Mouse (Mus musculus) kidney, embryonic 15.5 days (tissue): ENCODE data around the gene Zbtb45. TPM values are rescaled to one million over a fixed set of nuclear protein-coding genes. Genes with fewer than 3 reads are reported as not detected.

Source experiments
- ATAC-seq: fragments of 200-750 bp; cut with Nextera tagmentation; replicated peaks from 2 replicates; pipeline ENCODE4 v1.8.0; 2017; ENCODE audit warnings: moderate TSS enrichment; ENCODE audit not compliant: low FRiP score
- H3K27ac ChIP-seq: fragments of 300-500 bp; sonication (generic); 2 replicates; pipeline ENCODE4 v1.5.1; 2015; ENCODE audit warnings: mild to moderate bottlenecking, inconsistent platforms
- H3K27me3 ChIP-seq: fragments of 300-500 bp; sonication (generic); 2 replicates; pipeline ENCODE4 v1.6.1; 2015; ENCODE audit warnings: inconsistent platforms
- H3K36me3 ChIP-seq: fragments of 300-500 bp; sonication (generic); 2 replicates; pipeline ENCODE4 v1.6.1; 2015; ENCODE audit warnings: inconsistent platforms
- H3K4me1 ChIP-seq: fragments of 300-500 bp; sonication (generic); 2 replicates; pipeline ENCODE4 v1.6.1; 2015; ENCODE audit warnings: inconsistent platforms
- H3K4me2 ChIP-seq: fragments of 300-500 bp; sonication (generic); 2 replicates; pipeline ENCODE4 v1.6.1; 2015; ENCODE audit warnings: moderate library complexity, mild to moderate bottlenecking, inconsistent platforms
- H3K4me3 ChIP-seq: fragments of 300-500 bp; sonication (generic); replicated peaks from 2 replicates; pipeline ENCODE4 v1.5.1; 2015; ENCODE audit warnings: mild to moderate bottlenecking, inconsistent platforms
- H3K9ac ChIP-seq: fragments of 300-500 bp; sonication (generic); 2 replicates; pipeline ENCODE4 v1.6.1; 2015; ENCODE audit warnings: mild to moderate bottlenecking, inconsistent platforms
- H3K9me3 ChIP-seq: fragments of 300-500 bp; sonication (generic); replicated peaks from 2 replicates; pipeline ENCODE4 v1.6.1; 2016; ENCODE audit warnings: inconsistent platforms
- WGBS: fragments of 180-500 bp; shearing (Covaris S2); methylation state at CpG from one replicate; pipeline ENCODE4 v1.1.7; 2015; ENCODE audit warnings: mixed read lengths; 5-methylcytosine and 5-hydroxymethylcytosine counted together
- polyA plus RNA-seq: library from polyadenylated mRNA; unstranded; fragments of >200 nt; fragmentation: Nextera tagmentation; extraction: Ambion mirVana; gene quantifications from 2 replicates; pipeline ENCODE4 v1.2.1, GENCODE M21; 2015

Gene Zbtb45
- polyA plus RNA-seq, 1 experiment from 2014 or later: 24.8 TPM

DNA sequence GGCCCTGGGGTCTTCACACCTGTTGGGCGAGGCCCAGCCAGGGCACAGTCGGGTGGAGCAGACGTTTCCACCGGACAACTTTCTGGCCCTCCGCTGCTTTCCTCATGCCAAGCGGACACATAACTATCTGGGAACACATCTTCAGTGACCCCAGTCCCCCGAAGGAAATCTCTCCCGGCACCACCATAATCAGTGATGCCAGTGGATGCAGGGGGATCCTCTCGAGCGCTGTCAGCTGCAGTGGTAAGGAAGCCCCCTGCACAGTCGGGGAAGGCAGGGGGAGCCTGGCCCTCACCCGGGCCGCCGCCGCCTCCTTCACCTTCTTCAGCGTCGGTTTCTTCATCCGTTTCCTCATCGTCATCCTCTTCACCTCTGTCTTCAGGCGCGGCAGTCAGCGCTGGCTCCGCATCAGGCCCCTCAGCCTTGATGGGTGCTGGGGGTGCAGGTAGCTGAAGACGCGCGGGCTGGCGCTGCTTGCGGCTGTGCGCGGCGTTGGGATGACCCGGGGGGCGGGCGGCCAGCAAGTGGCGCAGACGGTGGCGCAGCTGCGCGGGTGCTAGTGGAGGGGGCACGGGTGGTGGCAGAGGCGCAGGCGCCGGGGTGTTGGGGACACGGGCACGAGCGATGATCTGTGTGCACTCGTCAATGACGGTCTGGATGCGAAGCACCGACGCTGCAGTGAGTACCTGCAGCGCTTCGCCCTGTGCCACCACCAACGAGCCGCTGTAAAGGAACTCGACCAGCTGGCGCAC, 2.3 kb downstream of the Zbtb45 start:
- Histone ChIP-seq H3K9ac (peak overlapping the region; percentile 25; the same call in 1 of the 2 replicates), H3K4me2 (peak overlapping the region; percentile 79), H3K27ac (no peak overlapping the region), H3K4me1 (peaks cover 32% of the 10 kb centered on the region), H3K27me3 (no peaks in the 10 kb centered on the region), H3K9me3 (no peaks in the 10 kb centered on the region), H3K4me3 (peak overlapping the region; percentile 25), H3K36me3 (peaks cover 41% of the 10 kb centered on the region)
- 38% methylated on average over 57 of the region's 57 CpGs for WGBS
- no peak for ATAC-seq

GRCm38 (mm10) chr7:13006531-13006930, 3.3 kb downstream of the Zbtb45 start:
- 84% methylated on average over 10 of the region's 10 CpGs for WGBS
- no peaks in the 10 kb centered on the region for H3K27me3 ChIP-seq
- no peak overlapping the region for H3K27ac ChIP-seq
- no peak overlapping the region for H3K9ac ChIP-seq
- no peak overlapping the region for H3K4me3 ChIP-seq
- no peak overlapping the region for H3K4me2 ChIP-seq
- no peak for ATAC-seq
- peaks cover 41% of the 10 kb centered on the region for H3K36me3 ChIP-seq
- H3K9me3 ChIP-seq: no peaks in the 10 kb centered on the region
- H3K4me1 ChIP-seq: peaks cover 32% of the 10 kb centered on the region

DNA sequence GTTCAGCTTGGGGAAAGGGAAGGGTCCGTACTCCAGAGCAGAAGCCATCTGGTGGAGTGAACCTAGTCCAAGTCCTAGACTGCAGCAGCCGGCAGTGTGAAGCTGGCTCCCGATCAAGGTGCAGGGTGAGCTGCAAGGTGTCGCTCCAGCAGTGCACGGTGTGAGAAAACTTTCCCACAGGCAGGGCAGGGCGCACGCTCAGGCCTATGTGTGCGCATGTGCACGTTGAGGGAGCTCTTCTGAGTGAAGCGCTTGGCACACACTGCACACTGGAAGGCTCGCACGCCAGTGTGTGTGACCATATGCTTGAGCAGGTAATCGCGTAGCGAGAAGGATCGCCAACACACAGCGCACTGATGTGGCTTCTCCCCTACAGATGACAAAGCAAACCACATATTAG, 3.8 kb downstream of the Zbtb45 start:
- H3K27me3 ChIP-seq: no peaks in the 10 kb centered on the region
- H3K4me1 ChIP-seq: peaks cover 32% of the 10 kb centered on the region
- ATAC-seq: no peak
- H3K4me2 ChIP-seq: no peak overlapping the region
- no peak overlapping the region for H3K4me3 ChIP-seq
- H3K9me3 ChIP-seq: no peaks in the 10 kb centered on the region
- no peak overlapping the region for H3K9ac ChIP-seq
- WGBS: 92% methylated on average over 17 of the region's 17 CpGs
- H3K36me3 ChIP-seq: peaks cover 41% of the 10 kb centered on the region
- no peak overlapping the region for H3K27ac ChIP-seq

GRCm38 (mm10) chr7:13003380-13003779, 6.5 kb downstream of the Zbtb45 start:
- no peak overlapping the region for H3K27ac ChIP-seq
- 70% methylated on average over 5 of the region's 5 CpGs for WGBS
- no peak for ATAC-seq

GRCm38 (mm10) chr7:13001584-13001983, 8.2 kb downstream of the Zbtb45 start:
- H3K27ac ChIP-seq: no peak overlapping the region
- H3K4me3 ChIP-seq: no peak overlapping the region
- no peak for ATAC-seq
- no peaks in the 10 kb centered on the region for H3K27me3 ChIP-seq
- WGBS: 74% methylated on average over 1 of the region's 1 CpGs
- no peak overlapping the region for H3K9ac ChIP-seq
- no peaks in the 10 kb centered on the region for H3K9me3 ChIP-seq
- no peaks in the 10 kb centered on the region; the same call in 1 of the 2 replicates for H3K4me1 ChIP-seq
- H3K36me3 ChIP-seq: peaks cover 27% of the 10 kb centered on the region
- no peak overlapping the region for H3K4me2 ChIP-seq

More at GRCm38 (mm10) chr7:13003380-13003779, 6.5 kb downstream of the Zbtb45 start:
- Histone ChIP-seq H3K4me2 (no peak overlapping the region), H3K4me1 (peaks cover 16% of the 10 kb centered on the region), H3K36me3 (peaks cover 41% of the 10 kb centered on the region), H3K9me3 (no peaks in the 10 kb centered on the region), H3K9ac (no peak overlapping the region), H3K4me3 (no peak overlapping the region), H3K27me3 (no peaks in the 10 kb centered on the region)

GRCm38 (mm10) chr7:12998851-12999250, 11.0 kb downstream of the Zbtb45 start, which contains the start of gene Trim28:
TSS of gene Trim28 (plus strand) at chr7:12999114.
- Histone ChIP-seq H3K27me3 (no peaks in the 10 kb centered on the region), H3K27ac (no peak within 1 kb of the TSS), H3K4me3 (no peak within 1 kb of the TSS), H3K4me1 (no peaks in the 10 kb centered on the region), H3K4me2 (no peak within 1 kb of the TSS), H3K36me3 (peaks cover 1% of the 10 kb centered on the region; the same call in 1 of the 2 replicates), H3K9me3 (no peaks in the 10 kb centered on the region), H3K9ac (no peak within 1 kb of the TSS)
- ATAC-seq: no peak
- WGBS: 86% methylated on average over 3 of the region's 3 CpGs

DNA sequence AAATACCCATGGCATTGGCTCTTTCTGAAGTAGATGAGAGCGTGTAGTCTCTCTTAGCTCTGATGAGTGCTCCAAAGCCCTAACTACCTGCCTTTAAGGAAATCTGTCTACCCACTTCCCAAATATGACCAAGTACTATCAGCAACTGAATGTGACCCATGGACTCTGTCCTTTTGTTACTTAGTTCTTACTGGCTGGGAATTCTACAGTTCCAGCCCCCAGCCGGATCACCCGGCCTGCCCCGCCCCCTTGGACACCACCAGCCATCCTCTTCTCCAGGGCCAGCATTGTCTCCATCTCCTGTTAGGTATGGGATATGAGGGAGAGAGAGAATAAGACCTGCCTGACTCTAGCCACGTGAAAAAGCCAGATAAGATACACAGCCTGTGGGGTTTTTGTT, 11.8 kb downstream of the Zbtb45 start, which contains the start of gene Slc27a5:
Gene Slc27a5 (minus strand): TSS at position 140 of the 400 bp plus-strand sequence.
- H3K9ac ChIP-seq: no peak within 1 kb of the TSS
- no peak within 1 kb of the TSS for H3K27ac ChIP-seq
- H3K4me2 ChIP-seq: no peak within 1 kb of the TSS
- no peaks in the 10 kb centered on the region for H3K4me1 ChIP-seq
- no peaks in the 10 kb centered on the region for H3K9me3 ChIP-seq
- no peaks in the 10 kb centered on the region for H3K36me3 ChIP-seq
- no peak for ATAC-seq
- WGBS: 81% methylated on average over 5 of the region's 5 CpGs
- H3K4me3 ChIP-seq: no peak within 1 kb of the TSS
- H3K27me3 ChIP-seq: no peaks in the 10 kb centered on the region

DNA sequence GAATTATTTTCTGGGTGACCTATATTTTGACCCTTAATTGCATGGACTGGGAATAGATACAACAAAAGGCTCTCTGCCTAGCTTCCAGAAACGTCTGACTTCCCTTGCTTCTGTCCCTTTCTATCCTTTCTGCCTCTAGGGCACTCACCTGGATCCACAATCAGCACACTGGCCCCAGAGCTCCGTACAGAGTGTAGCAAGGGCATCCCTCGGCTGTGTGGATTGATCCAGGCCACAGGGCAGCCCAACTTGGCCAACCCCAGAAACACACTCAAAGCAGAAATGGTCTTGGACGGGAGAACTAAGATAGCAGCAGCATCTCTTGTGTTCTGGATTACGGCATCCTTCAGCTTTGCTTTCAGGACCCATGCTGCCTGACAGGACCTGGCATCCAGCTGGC, 12.6 kb downstream of the Zbtb45 start:
- ATAC-seq: no peak
- no peak overlapping the region for H3K27ac ChIP-seq
- WGBS: 69% methylated on average over 5 of the region's 5 CpGs
- no peak overlapping the region for H3K9ac ChIP-seq
- H3K27me3 ChIP-seq: no peaks in the 10 kb centered on the region
- H3K36me3 ChIP-seq: no peaks in the 10 kb centered on the region
- H3K4me3 ChIP-seq: no peak overlapping the region
- H3K4me2 ChIP-seq: no peak overlapping the region
- no peaks in the 10 kb centered on the region for H3K4me1 ChIP-seq
- H3K9me3 ChIP-seq: no peaks in the 10 kb centered on the region

DNA sequence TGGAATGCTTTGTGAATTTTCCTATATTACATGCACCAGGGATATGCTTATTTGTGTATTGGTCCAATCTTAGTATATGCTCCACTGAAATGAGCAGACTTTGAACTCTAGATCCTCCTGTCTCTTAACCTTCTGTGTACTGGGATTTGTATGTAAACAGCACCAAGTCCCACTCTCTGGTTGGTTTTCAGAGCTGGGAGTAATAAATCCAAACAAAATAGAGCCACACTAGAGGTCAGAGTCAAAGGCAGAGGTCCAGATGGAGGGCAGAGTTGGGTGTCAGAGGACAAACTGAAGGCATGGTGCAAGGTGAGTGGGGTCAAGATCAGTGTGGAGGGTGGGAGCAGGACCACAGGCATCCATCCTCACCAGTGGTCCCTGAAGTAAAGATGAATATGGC, 14.0 kb downstream of the Zbtb45 start:
- H3K4me1 ChIP-seq: no peaks in the 10 kb centered on the region
- no peak for ATAC-seq
- H3K4me2 ChIP-seq: no peak overlapping the region
- no peak overlapping the region for H3K4me3 ChIP-seq
- H3K27ac ChIP-seq: no peak overlapping the region
- H3K9me3 ChIP-seq: no peaks in the 10 kb centered on the region
- H3K27me3 ChIP-seq: no peaks in the 10 kb centered on the region
- no peak overlapping the region for H3K9ac ChIP-seq
- H3K36me3 ChIP-seq: no peaks in the 10 kb centered on the region

DNA sequence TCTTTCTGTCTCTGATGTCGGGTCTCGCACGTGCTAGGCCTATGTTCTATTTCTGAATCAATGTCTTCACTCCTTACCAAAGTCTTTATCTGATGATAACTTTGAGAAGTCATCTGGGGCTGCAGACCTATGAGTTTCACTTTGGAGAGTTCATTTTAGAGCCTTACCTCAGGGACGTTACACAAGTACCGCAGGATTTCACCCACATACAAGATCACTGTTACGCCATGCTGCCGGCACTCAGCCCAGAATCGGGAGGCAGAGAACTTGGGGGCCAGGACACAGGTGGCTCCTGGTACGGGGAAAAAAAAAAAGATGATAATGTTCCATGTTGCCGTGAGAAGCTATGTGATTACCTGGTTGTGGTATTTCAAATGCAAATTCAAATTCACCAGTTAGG, 16.7 kb downstream of the Zbtb45 start:
- Histone ChIP-seq H3K27me3 (no peaks in the 10 kb centered on the region), H3K27ac (no peak overlapping the region), H3K4me1 (no peaks in the 10 kb centered on the region), H3K9me3 (no peaks in the 10 kb centered on the region), H3K4me2 (no peak overlapping the region), H3K36me3 (no peaks in the 10 kb centered on the region), H3K4me3 (no peak overlapping the region), H3K9ac (no peak overlapping the region)
- WGBS: 88% methylated on average over 10 of the region's 10 CpGs
- ATAC-seq: no peak

DNA sequence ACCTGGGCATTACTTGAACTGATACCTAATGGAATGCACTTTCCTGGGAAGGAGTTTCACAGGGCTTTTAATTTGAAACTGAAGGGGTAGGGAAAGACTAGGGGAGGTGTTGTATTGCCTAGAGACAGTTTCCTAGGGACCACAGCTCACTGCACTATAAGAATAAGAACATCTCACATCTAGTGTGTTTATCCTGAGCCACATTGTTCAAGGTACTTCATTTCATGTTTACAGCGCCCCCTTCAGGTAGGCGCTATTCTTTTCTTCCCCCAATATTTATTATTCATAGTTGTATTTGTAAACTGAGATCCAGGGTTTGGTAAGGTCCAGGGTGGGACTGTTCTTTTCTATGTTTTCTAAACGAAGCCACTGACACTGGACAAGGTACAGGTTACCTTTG, 17.6 kb downstream of the Zbtb45 start:
- 7% methylated on average over 3 of the region's 3 CpGs for WGBS
- no peaks in the 10 kb centered on the region for H3K4me1 ChIP-seq
- no peaks in the 10 kb centered on the region for H3K27me3 ChIP-seq
- H3K27ac ChIP-seq: no peak overlapping the region
- H3K4me3 ChIP-seq: no peak overlapping the region
- H3K9me3 ChIP-seq: no peaks in the 10 kb centered on the region
- H3K36me3 ChIP-seq: no peaks in the 10 kb centered on the region
- no peak overlapping the region for H3K4me2 ChIP-seq
- ATAC-seq: no peak
- H3K9ac ChIP-seq: no peak overlapping the region

GRCm38 (mm10) chr7:12987409-12988189, 22.2 kb downstream of the Zbtb45 start:
- H3K27ac ChIP-seq: no peak overlapping the region
- ATAC-seq: 0 out of 2 replicates have a peak, but pooled peaks have one; percentile 29
- WGBS: 77% methylated on average over 8 of the region's 8 CpGs
- H3K4me1 ChIP-seq: no peaks in the 10 kb centered on the region
- H3K4me2 ChIP-seq: no peak overlapping the region
- no peak overlapping the region for H3K9ac ChIP-seq
- no peaks in the 10 kb centered on the region for H3K9me3 ChIP-seq
- no peak overlapping the region for H3K4me3 ChIP-seq
- no peaks in the 10 kb centered on the region for H3K27me3 ChIP-seq
- H3K36me3 ChIP-seq: peaks cover 2% of the 10 kb centered on the region; the same call in 1 of the 2 replicates
